Mouse (Mus musculus): ENCODE data around the gene Dll3. TPM values are rescaled to one million over a fixed set of nuclear protein-coding genes. Genes with fewer than 3 reads are reported as not detected.

The Dll3 gene
- polyA plus RNA-seq, 1 experiment from 2014 or later: 22.2 TPM

DNA sequence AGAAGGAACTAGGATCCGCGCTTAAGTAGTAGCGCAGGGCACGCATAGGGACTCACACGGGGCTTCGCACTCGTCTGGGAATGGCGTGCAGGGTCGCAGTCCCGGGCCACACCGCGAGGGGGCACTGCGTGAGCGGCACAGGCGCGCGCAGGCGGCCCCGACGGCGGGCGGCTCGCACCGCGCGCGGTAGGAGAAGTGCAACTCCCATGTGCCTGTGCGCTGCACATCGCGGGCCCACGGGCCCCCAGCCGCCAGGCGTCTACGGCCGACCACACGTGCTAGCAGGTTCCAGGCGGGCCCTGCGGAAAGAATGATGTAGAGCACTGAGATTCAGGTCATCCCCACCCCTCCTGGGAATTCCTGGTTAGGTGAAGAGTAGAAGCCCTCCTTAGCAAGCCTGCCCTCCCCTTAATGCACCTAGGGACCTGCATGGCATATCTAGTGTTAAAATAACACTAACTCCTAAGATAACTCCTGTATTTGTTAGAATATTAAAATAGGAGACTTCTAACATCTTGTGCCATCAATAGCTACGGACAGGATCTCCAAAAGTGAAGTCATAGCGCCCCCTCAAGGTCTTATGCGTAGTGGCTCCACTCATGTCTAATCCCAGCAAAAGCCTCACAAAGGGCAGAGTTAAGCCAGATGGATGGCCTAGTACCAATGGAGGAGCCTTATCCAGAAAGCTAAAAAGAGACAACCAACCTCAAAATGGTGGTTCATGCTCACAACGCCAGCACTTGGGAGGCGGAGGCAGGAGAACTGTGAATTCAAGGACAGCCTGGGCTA is 3.0 kb downstream of the Dll3 start:
- Histone ChIP-seq H3K4me3 (peak overlapping the region; percentile 51), H3K36me3 (ENCODE audit: poor library complexity, severe bottlenecking) (peaks cover 5% of the 10 kb centered on the region; the same call in 1 of the 2 replicates), H3K4me1 (peaks cover 49% of the 10 kb centered on the region), H3K9ac (peak overlapping the region; percentile 34; the same call in 1 of the 2 replicates), H3K27ac (0 out of 2 replicates have a peak overlapping the region, but pooled peaks have one; percentile 31), H3K27me3 (peaks cover 60% of the 10 kb centered on the region), H3K9me3 (replicated peaks) (no peaks in the 10 kb centered on the region), H3K4me2 (peak overlapping the region; percentile 64)
- no peak for ATAC-seq
- 6% methylated on average over 39 of the region's 43 CpGs for WGBS

DNA sequence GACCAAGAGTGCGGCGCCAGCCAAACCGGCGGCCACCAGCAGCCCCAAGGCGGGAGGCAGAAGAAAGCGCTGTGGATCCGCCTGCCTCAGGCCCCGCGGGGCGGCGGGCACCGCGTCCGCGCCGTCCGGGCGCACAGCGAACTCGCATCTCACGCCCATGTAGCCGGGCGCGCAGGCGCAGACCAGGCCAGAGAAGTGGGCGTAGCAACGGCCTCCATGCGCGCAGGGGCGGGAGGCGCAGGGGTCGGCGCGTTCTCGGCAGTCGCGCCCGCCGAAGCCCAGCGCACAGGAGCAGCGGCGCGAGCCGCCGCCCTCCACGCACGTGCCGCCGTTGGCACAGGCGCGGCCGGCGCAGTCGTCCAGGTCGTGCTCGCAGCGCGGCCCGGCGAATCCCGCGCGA is 7.6 kb downstream of the Dll3 start:
- peak overlapping the region; percentile 82 for H3K4me2 ChIP-seq
- ATAC-seq: peak; percentile 73
- H3K9me3 ChIP-seq (replicated peaks): no peaks in the 10 kb centered on the region
- H3K27me3 ChIP-seq: peaks cover 90% of the 10 kb centered on the region
- H3K4me1 ChIP-seq: peaks cover 33% of the 10 kb centered on the region
- peak overlapping the region; percentile 51 for H3K4me3 ChIP-seq
- 1% methylated on average over 60 of the region's 63 CpGs for WGBS
- no peak overlapping the region for H3K27ac ChIP-seq
- peak overlapping the region; percentile 70 for H3K9ac ChIP-seq
- peaks cover 7% of the 10 kb centered on the region; the same call in 1 of the 2 replicates for H3K36me3 ChIP-seq (ENCODE audit: poor library complexity, severe bottlenecking)

DNA sequence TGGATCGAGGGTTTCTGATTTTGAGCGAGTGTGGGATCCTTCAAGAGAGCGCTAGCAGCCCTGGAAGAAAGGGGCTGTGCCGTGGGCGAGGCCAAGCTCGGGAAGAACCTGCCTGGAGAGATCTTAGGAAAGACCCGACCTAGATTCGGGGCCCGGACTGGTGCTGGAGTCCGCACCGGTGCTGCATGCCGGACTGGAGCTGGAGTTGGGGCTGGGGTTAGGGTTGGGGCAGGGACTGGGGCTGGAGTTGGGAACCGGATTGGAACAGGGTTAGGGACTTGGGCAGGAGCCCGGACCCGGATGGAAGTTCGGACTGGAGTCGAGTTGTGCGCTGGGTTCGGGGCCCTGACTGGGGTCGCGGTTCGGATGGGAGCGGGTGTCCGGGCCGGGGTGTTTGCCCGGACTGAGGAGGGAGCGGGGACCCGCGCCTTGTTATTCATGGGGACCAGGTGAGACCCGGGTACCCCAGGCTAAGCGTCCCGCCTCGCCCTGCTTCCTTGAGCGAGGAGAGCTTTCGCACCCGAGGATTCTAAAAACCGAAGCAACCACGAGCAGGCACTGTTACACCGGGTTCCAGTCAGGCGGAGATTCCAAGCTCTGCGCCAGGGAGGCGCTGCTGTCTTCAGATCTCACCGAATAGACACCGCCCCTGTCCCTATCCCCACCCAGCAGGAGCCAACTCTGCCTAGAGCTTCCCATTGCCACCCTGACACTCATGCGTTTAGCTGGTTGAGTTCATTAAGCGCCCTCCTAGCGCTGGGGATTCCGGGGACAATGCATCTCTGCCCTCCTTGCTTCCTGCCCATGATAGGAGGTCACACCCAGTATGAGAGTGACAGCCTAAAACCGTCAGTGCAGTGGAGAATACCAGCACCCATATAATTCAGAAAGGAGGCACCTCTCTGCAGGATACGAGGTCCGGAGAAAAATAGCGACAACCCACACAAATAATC is 11.1 kb downstream of the Dll3 start, which contains the start of gene Selenov:
Selenov (minus strand) TSS at position 549 of the 953 bp plus-strand sequence.
- WGBS: 2% methylated on average over 52 of the region's 52 CpGs
- H3K9ac ChIP-seq: peak within 1 kb of the TSS; percentile 45
- H3K4me2 ChIP-seq: peak within 1 kb of the TSS; percentile 53
- H3K27ac ChIP-seq: no peak within 1 kb of the TSS
- ATAC-seq: peak; percentile 23; the same call in 1 of the 2 replicates
- H3K36me3 ChIP-seq (ENCODE audit: poor library complexity, severe bottlenecking): 0 out of 2 replicates have a peak, but pooled peaks cover 2% of the 10 kb centered on the region
- H3K9me3 ChIP-seq (replicated peaks): no peaks in the 10 kb centered on the region
- H3K4me1 ChIP-seq: peaks cover 25% of the 10 kb centered on the region
- H3K27me3 ChIP-seq: peaks cover 91% of the 10 kb centered on the region
- peak within 1 kb of the TSS; percentile 28 for H3K4me3 ChIP-seq

DNA sequence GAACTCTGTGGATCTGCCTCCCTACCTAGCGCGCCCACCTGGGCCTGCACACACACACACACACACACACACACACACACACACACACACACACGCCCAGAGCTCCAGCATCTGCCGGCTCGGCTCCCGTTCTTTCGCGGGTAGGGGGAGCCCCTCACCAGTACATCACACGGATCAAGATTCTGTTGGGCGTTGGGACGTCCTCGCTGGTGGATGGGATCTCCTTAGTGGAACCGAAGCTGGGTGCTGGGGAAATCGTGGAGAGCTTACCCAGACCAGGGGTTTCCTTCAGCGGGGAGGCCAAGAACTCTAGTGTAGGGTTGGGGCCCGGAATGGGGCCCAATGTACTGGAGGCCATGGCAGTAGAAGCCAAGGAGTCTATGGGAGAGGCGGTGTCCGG is 11.9 kb downstream of the Dll3 start:
- Histone ChIP-seq H3K36me3 (ENCODE audit: poor library complexity, severe bottlenecking) (0 out of 2 replicates have a peak, but pooled peaks cover 2% of the 10 kb centered on the region), H3K4me2 (peak overlapping the region; percentile 53), H3K4me3 (peak overlapping the region; percentile 28), H3K4me1 (peaks cover 25% of the 10 kb centered on the region), H3K27ac (no peak overlapping the region), H3K9me3 (replicated peaks) (no peaks in the 10 kb centered on the region), H3K9ac (peak overlapping the region; percentile 45; the same call in 1 of the 2 replicates), H3K27me3 (peaks cover 85% of the 10 kb centered on the region)
- WGBS: 0% methylated on average over 16 of the region's 18 CpGs
- ATAC-seq: peak; percentile 48; the same call in 1 of the 2 replicates

DNA sequence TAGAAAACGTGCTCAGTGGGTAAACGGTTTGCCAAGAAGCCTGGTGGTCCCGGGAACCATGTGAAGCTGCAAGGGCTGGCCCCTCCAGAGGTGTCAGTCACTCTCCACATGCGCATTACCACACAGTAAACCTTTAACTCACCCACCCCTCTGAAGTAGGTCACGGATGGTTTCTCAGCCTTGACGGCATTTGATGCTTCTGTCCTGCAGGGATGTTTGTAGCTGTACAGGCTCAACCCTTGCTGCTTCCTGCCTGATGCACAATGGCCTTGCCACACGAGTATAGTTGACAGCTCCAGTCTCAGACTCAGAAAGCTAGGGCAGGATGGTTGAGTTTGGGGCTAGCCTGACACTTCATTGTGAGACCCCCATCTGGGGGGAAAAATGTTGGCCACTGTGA is 21.4 kb downstream of the Dll3 start:
- Histone ChIP-seq H3K4me1 (peaks cover 22% of the 10 kb centered on the region), H3K9ac (no peak overlapping the region), H3K4me3 (no peak overlapping the region), H3K27ac (no peak overlapping the region), H3K4me2 (no peak overlapping the region), H3K27me3 (no peaks in the 10 kb centered on the region), H3K36me3 (ENCODE audit: poor library complexity, severe bottlenecking) (0 out of 2 replicates have a peak, but pooled peaks cover 5% of the 10 kb centered on the region), H3K9me3 (replicated peaks) (no peaks in the 10 kb centered on the region)
- WGBS: 87% methylated on average over 7 of the region's 7 CpGs
- no peak for ATAC-seq

DNA sequence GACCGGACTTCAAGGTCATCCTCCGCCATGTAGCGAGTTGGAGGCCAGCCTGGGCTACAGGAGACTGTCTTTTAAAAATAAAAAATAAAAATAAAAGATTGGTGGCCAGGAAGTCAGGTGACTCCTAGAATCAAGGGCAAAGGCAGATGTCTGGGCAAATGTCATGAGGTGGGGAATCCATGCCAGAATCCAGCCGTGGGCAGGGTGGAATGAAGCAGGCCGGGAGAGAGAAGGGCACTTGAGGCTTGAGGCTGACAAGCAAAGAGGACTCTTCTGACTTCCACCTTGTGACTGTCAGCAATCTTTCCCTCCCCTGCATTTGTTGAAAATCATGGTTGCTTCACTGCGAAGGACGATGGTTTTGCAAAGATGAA is 23.8 kb downstream of the Dll3 start:
- ATAC-seq: no peak
- H3K9me3 ChIP-seq (replicated peaks): no peaks in the 10 kb centered on the region
- no peak overlapping the region for H3K27ac ChIP-seq
- H3K4me1 ChIP-seq: peaks cover 22% of the 10 kb centered on the region
- H3K9ac ChIP-seq: peak overlapping the region; percentile 87
- WGBS: 86% methylated on average over 7 of the region's 7 CpGs
- peak overlapping the region; percentile 79 for H3K4me2 ChIP-seq
- H3K4me3 ChIP-seq: peak overlapping the region; percentile 63
- H3K36me3 ChIP-seq (ENCODE audit: poor library complexity, severe bottlenecking): peaks cover 18% of the 10 kb centered on the region
- H3K27me3 ChIP-seq: no peaks in the 10 kb centered on the region

DNA sequence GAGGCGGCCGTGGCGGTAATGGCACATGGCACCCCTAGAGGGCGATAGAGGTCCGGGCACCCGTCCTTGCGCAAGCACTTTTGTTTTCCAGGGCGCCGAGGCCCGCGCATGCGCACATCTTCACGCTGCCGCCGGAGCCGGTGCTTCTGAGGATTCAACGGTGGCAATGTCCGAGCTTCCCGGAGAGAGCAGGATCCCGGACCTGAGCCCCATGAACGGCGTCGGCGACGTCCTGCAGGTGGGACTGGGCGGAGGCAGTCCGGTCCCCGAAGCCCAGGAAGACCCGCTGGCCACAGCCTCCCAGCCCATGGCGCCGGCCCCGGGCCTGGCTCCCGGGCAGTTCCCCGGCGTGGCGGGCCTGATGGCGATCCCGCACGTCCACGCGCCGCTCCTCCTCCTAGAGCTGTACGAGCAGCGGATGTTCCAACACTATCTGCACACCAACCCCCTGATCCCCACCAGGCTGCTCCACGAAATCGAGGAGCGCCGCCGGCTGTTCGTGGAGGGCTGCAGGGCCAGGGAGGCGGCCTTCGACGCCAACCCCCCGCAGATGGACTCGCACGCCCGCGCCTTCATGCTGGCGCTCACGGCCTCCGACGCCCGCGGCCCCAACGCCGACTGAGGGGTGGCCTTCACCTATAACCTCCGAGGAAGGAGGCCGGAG is 24.3 kb downstream of the Dll3 start, which contains the start of gene Eid2b:
Eid2b (plus strand) TSS at position 125 of the 664 bp plus-strand sequence.
- peak within 1 kb of the TSS; percentile 67 for H3K27ac ChIP-seq
- WGBS: 3% methylated on average over 68 of the region's 68 CpGs
- peak within 1 kb of the TSS; percentile 79 for H3K4me2 ChIP-seq
- peak within 1 kb of the TSS; percentile 87 for H3K9ac ChIP-seq
- peak; percentile 75 for ATAC-seq
- no peaks in the 10 kb centered on the region for H3K9me3 ChIP-seq (replicated peaks)
- no peaks in the 10 kb centered on the region for H3K27me3 ChIP-seq
- peaks cover 22% of the 10 kb centered on the region for H3K4me1 ChIP-seq
- peak within 1 kb of the TSS; percentile 63 for H3K4me3 ChIP-seq
- H3K36me3 ChIP-seq (ENCODE audit: poor library complexity, severe bottlenecking): peaks cover 23% of the 10 kb centered on the region

DNA sequence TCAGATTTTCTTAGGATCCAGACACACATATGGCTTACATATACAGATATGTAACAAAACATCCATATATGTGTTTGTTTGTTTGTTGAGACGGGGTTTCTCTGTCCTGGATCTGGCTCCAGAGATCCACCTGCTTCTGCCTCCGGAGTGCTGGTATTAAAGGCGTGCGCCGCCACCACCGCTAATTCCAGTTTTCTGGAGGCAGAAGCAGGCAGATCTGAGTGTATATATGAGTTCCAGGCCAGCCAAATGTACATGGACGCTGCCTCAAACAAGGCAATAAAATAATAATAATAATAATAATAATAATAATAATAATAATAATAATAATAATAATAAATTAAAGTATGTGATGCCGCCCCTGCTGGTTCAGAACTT is 24.8 kb downstream of the Dll3 start:
- Histone ChIP-seq H3K36me3 (ENCODE audit: poor library complexity, severe bottlenecking) (peaks cover 29% of the 10 kb centered on the region), H3K9me3 (replicated peaks) (no peaks in the 10 kb centered on the region), H3K27ac (no peak overlapping the region), H3K9ac (no peak overlapping the region), H3K4me3 (no peak overlapping the region), H3K27me3 (no peaks in the 10 kb centered on the region), H3K4me2 (no peak overlapping the region), H3K4me1 (peaks cover 22% of the 10 kb centered on the region)
- ATAC-seq: peak; percentile 62; the same call in 1 of the 2 replicates
- WGBS: 70% methylated on average over 8 of the region's 8 CpGs

DNA sequence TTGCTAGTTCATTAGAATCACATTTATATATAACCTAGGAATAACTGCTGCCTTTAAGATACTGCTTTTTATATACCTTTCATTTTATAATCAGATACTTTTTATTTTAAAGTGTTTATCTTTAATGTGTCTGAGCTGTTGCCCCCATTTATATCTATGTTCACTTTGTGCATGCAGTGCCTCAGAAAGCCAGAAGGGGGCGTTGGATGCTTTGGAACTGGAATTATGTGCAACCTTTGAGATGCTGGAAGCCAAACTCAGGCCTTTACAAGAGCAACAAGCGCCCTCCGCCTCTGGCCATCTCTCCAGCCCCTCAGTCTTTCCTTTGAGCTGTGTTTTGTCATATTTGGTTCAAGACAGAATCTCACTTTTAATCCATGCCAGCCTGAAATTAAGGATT is 30.3 kb downstream of the Dll3 start:
- peaks cover 15% of the 10 kb centered on the region for H3K4me1 ChIP-seq
- H3K27ac ChIP-seq: no peak overlapping the region
- H3K4me2 ChIP-seq: no peak overlapping the region
- peaks cover 50% of the 10 kb centered on the region for H3K36me3 ChIP-seq (ENCODE audit: poor library complexity, severe bottlenecking)
- no peaks in the 10 kb centered on the region for H3K9me3 ChIP-seq (replicated peaks)
- no peaks in the 10 kb centered on the region for H3K27me3 ChIP-seq
- H3K9ac ChIP-seq: no peak overlapping the region
- no peak for ATAC-seq
- H3K4me3 ChIP-seq: no peak overlapping the region
- WGBS: 76% methylated on average over 3 of the region's 3 CpGs

DNA sequence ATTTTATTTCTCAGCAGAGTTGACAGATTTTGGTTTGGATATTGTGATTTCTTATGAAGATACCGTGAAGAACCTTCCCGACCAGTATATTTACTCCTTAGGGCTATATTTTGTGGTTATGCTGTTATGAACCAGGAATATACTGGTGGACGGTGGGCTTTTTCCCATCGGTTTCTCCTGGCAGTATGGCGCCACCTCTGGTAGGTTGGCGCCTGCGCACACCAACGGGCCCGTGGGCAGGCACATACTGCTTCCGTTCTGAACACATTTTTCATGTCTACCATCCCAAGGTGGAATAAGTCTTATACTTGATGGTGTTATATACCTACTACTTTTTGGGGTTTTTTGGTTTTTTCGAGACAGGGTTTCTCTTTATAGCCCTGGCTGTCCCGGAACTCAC is 32.7 kb downstream of the Dll3 start:
- Histone ChIP-seq H3K27ac (no peak overlapping the region), H3K9me3 (replicated peaks) (no peaks in the 10 kb centered on the region), H3K4me2 (peak overlapping the region; percentile 83), H3K4me1 (peaks cover 15% of the 10 kb centered on the region), H3K4me3 (0 out of 2 replicates have a peak overlapping the region, but pooled peaks have one; percentile 1), H3K36me3 (ENCODE audit: poor library complexity, severe bottlenecking) (peaks cover 47% of the 10 kb centered on the region), H3K27me3 (no peaks in the 10 kb centered on the region), H3K9ac (no peak overlapping the region)
- WGBS: 95% methylated on average over 12 of the region's 12 CpGs
- ATAC-seq: no peak

DNA sequence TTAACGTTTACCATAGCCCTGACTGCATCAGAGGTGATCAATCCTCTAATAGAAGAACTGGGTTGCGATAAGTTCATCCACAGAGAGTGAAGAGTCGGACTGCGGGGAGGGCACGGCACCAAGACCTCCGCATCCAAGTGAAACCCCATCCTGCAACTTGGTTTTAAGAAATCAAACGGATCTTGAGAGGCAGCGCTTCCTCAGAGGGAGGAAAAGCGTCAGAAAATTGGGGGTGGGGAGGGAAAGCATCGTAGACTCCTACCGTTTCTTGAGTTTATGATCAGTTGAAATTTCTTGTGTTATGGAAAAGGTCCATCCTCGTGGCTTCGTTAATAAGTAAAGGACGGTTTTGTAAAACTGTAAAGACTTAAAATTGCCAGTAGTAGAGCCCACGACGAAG is 33.5 kb downstream of the Dll3 start:
- peak overlapping the region; percentile 97 for H3K4me3 ChIP-seq
- H3K36me3 ChIP-seq (ENCODE audit: poor library complexity, severe bottlenecking): peaks cover 40% of the 10 kb centered on the region
- peak overlapping the region; percentile 99 for H3K9ac ChIP-seq
- H3K27ac ChIP-seq: peak overlapping the region; percentile 91
- H3K27me3 ChIP-seq: no peaks in the 10 kb centered on the region
- ATAC-seq: no peak
- peak overlapping the region; percentile 83 for H3K4me2 ChIP-seq
- no peaks in the 10 kb centered on the region for H3K9me3 ChIP-seq (replicated peaks)
- H3K4me1 ChIP-seq: peaks cover 15% of the 10 kb centered on the region
- 35% methylated on average over 16 of the region's 16 CpGs for WGBS
